26 mouse cellular contexts compared by ENCODE assay signal in genomic region chr19:29402621-29403020, GRCm38 (mm10). TPM values are rescaled to one million over a fixed set of nuclear protein-coding genes. Genes with fewer than 3 reads are reported as not detected.
DNase-seq lines count a peak whose midpoint lies in the region; ATAC-seq and TF ChIP-seq lines count a peak whose summit lies in the region.
"Had no signal": no experiment of that assay in that cellular context is flagged by ENCODE, and none has a peak within 500 bp of the region (broad histone marks: within the 10 kb centered on the region; RNA-seq: fewer than 3 reads in every experiment).

No protein-coding gene starts in this region.

- no peak overlapping the region for H3K4me2 ChIP-seq in forebrain, embryonic 11.5 days (ENCODE audit: low read depth, low read length, severe bottlenecking)
- no peak overlapping the region for H3K4me2 ChIP-seq in forebrain, embryonic 16.5 days (ENCODE audit: low read length)
- no peak overlapping the region for H3K4me2 ChIP-seq in midbrain, embryonic 11.5 days
- no peak overlapping the region for H3K4me2 ChIP-seq in midbrain, postnatal 0 days (ENCODE audit: low read depth, low read length, poor library complexity, severe bottlenecking)

- H3K4me3 ChIP-seq in forebrain, embryonic 11.5 days (ENCODE audit: low read depth, low read length): no peak overlapping the region
- no peak overlapping the region for H3K4me3 ChIP-seq in forebrain, embryonic 16.5 days (replicated peaks; ENCODE audit: low read length)
- peak overlapping the region; percentile 0 for H3K4me3 ChIP-seq in megakaryocyte, embryonic 14.5 days (replicated peaks)
- H3K4me3 ChIP-seq in midbrain, embryonic 11.5 days (ENCODE audit: low read depth, low read length): no peak overlapping the region
- no peak overlapping the region for H3K4me3 ChIP-seq in midbrain, postnatal 0 days (ENCODE audit: low read depth, low read length)

- H3K4me1 ChIP-seq in forebrain, embryonic 11.5 days (replicated peaks; ENCODE audit: control insufficient read depth, insufficient read depth, low read length): no peaks in the 10 kb centered on the region
- H3K4me1 ChIP-seq in forebrain, embryonic 16.5 days (replicated peaks; ENCODE audit: control insufficient read depth, insufficient read depth, low read length): no peaks in the 10 kb centered on the region
- peaks cover 56% of the 10 kb centered on the region for H3K4me1 ChIP-seq in megakaryocyte, embryonic 14.5 days
- H3K4me1 ChIP-seq in midbrain, embryonic 11.5 days (ENCODE audit: control insufficient read depth, insufficient read depth, low read length): no peaks in the 10 kb centered on the region
- H3K4me1 ChIP-seq in midbrain, postnatal 0 days (ENCODE audit: insufficient read depth, low read length): no peaks in the 10 kb centered on the region

- H3K9ac ChIP-seq in forebrain, embryonic 11.5 days (ENCODE audit: low read length): no peak overlapping the region
- no peak overlapping the region for H3K9ac ChIP-seq in forebrain, embryonic 16.5 days (replicated peaks; ENCODE audit: low read depth, low read length)
- no peak overlapping the region for H3K9ac ChIP-seq in midbrain, embryonic 11.5 days (ENCODE audit: low read length)
- H3K9ac ChIP-seq in midbrain, postnatal 0 days (replicated peaks; ENCODE audit: low read length, poor library complexity, severe bottlenecking): no peak overlapping the region

- no peaks in the 10 kb centered on the region for H3K27me3 ChIP-seq in forebrain, embryonic 11.5 days (ENCODE audit: control insufficient read depth, insufficient read depth, low read length)
- no peaks in the 10 kb centered on the region for H3K27me3 ChIP-seq in forebrain, embryonic 16.5 days (replicated peaks; ENCODE audit: control insufficient read depth, insufficient read depth, low read length)
- no peaks in the 10 kb centered on the region for H3K27me3 ChIP-seq in megakaryocyte, embryonic 14.5 days (replicated peaks)
- H3K27me3 ChIP-seq in midbrain, embryonic 11.5 days (ENCODE audit: control insufficient read depth, insufficient read depth, low read length): no peaks in the 10 kb centered on the region
- no peaks in the 10 kb centered on the region for H3K27me3 ChIP-seq in midbrain, postnatal 0 days (ENCODE audit: insufficient read depth, low read length)
- H3K27me3 ChIP-seq: CH12.LX, Patski had no signal

- H3K9me3 ChIP-seq in forebrain, embryonic 11.5 days (ENCODE audit: control insufficient read depth, low read length): no peaks in the 10 kb centered on the region; the same call in 1 of the 2 replicates
- 0 out of 2 replicates have a peak, but pooled peaks cover 3% of the 10 kb centered on the region for H3K9me3 ChIP-seq in forebrain, embryonic 16.5 days (ENCODE audit: control insufficient read depth, low read length)
- H3K9me3 ChIP-seq in megakaryocyte, embryonic 14.5 days: peaks cover 5% of the 10 kb centered on the region; the same call in 1 of the 2 replicates
- H3K9me3 ChIP-seq in midbrain, embryonic 11.5 days (ENCODE audit: control insufficient read depth, low read length): no peaks in the 10 kb centered on the region; the same call in 1 of the 2 replicates
- H3K9me3 ChIP-seq in midbrain, postnatal 0 days (ENCODE audit: low read length): no peaks in the 10 kb centered on the region
- H3K9me3 ChIP-seq: G1E had no signal

- no peak for ATAC-seq in forebrain, embryonic 11.5 days (replicated peaks; ENCODE audit: low FRiP score)
- ATAC-seq in forebrain, embryonic 16.5 days: no peak
- no peak for ATAC-seq in megakaryocyte, adult 5-6 weeks (ENCODE audit: poor library complexity, severe bottlenecking)
- no peak for ATAC-seq in midbrain, embryonic 11.5 days (ENCODE audit: low FRiP score)
- no peak for ATAC-seq in midbrain, postnatal 0 days (ENCODE audit: low FRiP score)
- ATAC-seq: activated CD4-positive, CD25-positive, alpha-beta regulatory T cell, adult 4 months; CD4-positive, CD25-positive, alpha-beta regulatory T cell, adult 4 months; Patski had no signal

- intact Hi-C loops in heart, postnatal 36 days (cut with DNase I): no loop called here

- 94% methylated on average over 4 of the region's 4 CpGs for WGBS in forebrain, embryonic 11.5 days
- WGBS in forebrain, embryonic 16.5 days: 93% methylated on average over 4 of the region's 4 CpGs
- WGBS in midbrain, embryonic 11.5 days: 94% methylated on average over 4 of the region's 4 CpGs
- 95% methylated on average over 4 of the region's 4 CpGs for WGBS in midbrain, postnatal 0 days

- peak; percentile 15 for DNase-seq in forebrain, embryonic 11.5 days (ENCODE audit: low spot score)
- peak; percentile 76 for DNase-seq in heart, adult 11 months
- no peak for DNase-seq in heart, postnatal 36 days
- peak; percentile 68 for DNase-seq in midbrain, embryonic 11.5 days (ENCODE audit: low spot score, missing footprints)
- DNase-seq in midbrain, postnatal 0 days (ENCODE audit: low spot score): no peak
- DNase-seq: adrenal gland, adult 2 months; adrenal gland, adult 8-10 months; adrenal gland, postnatal 10 days; adrenal gland, postnatal 14 days; adrenal gland, postnatal 25 days; adrenal gland, postnatal 36 days; B cell, adult 2 months; cerebellum, adult 11 months; cerebellum, adult 11-12 months had no signal

- no peak for TF ChIP-seq CTCF in midbrain, postnatal 0 days (IDR thresholded peaks at IDR 0.05)

- no peak overlapping the region for H3K27ac ChIP-seq in forebrain, embryonic 11.5 days (ENCODE audit: low read depth, low read length)
- H3K27ac ChIP-seq in forebrain, embryonic 16.5 days (ENCODE audit: low read length): no peak overlapping the region
- no peak overlapping the region for H3K27ac ChIP-seq in midbrain, embryonic 11.5 days (ENCODE audit: low read depth, low read length)
- no peak overlapping the region for H3K27ac ChIP-seq in midbrain, postnatal 0 days (ENCODE audit: low read depth, low read length)

- no peaks in the 10 kb centered on the region for H3K36me3 ChIP-seq in forebrain, embryonic 11.5 days (ENCODE audit: control insufficient read depth, insufficient read depth, low read length)
- H3K36me3 ChIP-seq in forebrain, embryonic 16.5 days (ENCODE audit: control insufficient read depth, insufficient read depth): no peaks in the 10 kb centered on the region
- no peaks in the 10 kb centered on the region for H3K36me3 ChIP-seq in megakaryocyte, embryonic 14.5 days (replicated peaks; ENCODE audit: low read length)
- H3K36me3 ChIP-seq in midbrain, embryonic 11.5 days (ENCODE audit: control insufficient read depth, insufficient read depth, low read length): no peaks in the 10 kb centered on the region
- no peaks in the 10 kb centered on the region for H3K36me3 ChIP-seq in midbrain, postnatal 0 days (ENCODE audit: insufficient read depth, low read length)
- H3K36me3 ChIP-seq: G1E had no signal

RNA-seq across cellular contexts. Expression of gene Pdcd1lg2, which starts 8.1 kb away (rescaled TPM):
- not detected in 2 replicates for polyA plus RNA-seq in forebrain, embryonic 11.5 days (2014; fragmentation: Nextera tagmentation; extraction: Ambion mirVana)
- not detected in 2 replicates for polyA plus RNA-seq in forebrain, embryonic 16.5 days (2015; fragmentation: Nextera tagmentation; extraction: Ambion mirVana)
- total RNA-seq in heart, postnatal 36 days (2021): not detected
- not detected in 2 replicates for polyA plus RNA-seq in megakaryocyte, embryonic 14.5 days (2012; ENCODE audit: insufficient read depth, low replicate concordance)
- total RNA-seq in megakaryocyte, adult 5-6 weeks (2015): 0.75 TPM in 1 of 2 replicates, not detected in the other
- 0.44 and 1.8 TPM in 2 replicates for total RNA-seq in megakaryocyte, adult 5-6 weeks (2017)
- not detected in 2 replicates for polyA plus RNA-seq in midbrain, embryonic 11.5 days (2014; fragmentation: Nextera tagmentation; extraction: Ambion mirVana)
- 0.24 and 0.71 TPM in 2 replicates for total RNA-seq in midbrain, postnatal 0 days (2014; rRNA removed)
- 0.15 TPM in 1 of 2 replicates, not detected in the other for polyA plus RNA-seq in midbrain, postnatal 0 days (2015; fragmentation: Nextera tagmentation; extraction: Ambion mirVana)
- total RNA-seq: adrenal gland, adult 18-20 months; adrenal gland, adult 2 months; adrenal gland, adult 8-10 months; adrenal gland, postnatal 10 days; adrenal gland, postnatal 14 days; adrenal gland, postnatal 25 days; adrenal gland, postnatal 36 days; adrenal gland, postnatal 4 days; ES-E14 had no signal
- polyA plus RNA-seq: adrenal gland, adult 2 months; C2C12 had no signal

RNA-seq across cellular contexts. Expression of gene Cd274, which starts 35.4 kb away (rescaled TPM):
- polyA plus RNA-seq in forebrain, embryonic 11.5 days (2014; fragmentation: Nextera tagmentation; extraction: Ambion mirVana): 0.23 and 0.61 TPM in 2 replicates
- 1.1 and 1.3 TPM in 2 replicates for polyA plus RNA-seq in forebrain, embryonic 16.5 days (2015; fragmentation: Nextera tagmentation; extraction: Ambion mirVana)
- 1 to 10 TPM; 2.3 to 3.3 TPM for total RNA-seq in heart, postnatal 36 days (2021)
- polyA plus RNA-seq in megakaryocyte, embryonic 14.5 days (2012; ENCODE audit: insufficient read depth, low replicate concordance): 1.5 TPM in 1 of 2 replicates, not detected in the other
- total RNA-seq in megakaryocyte, adult 5-6 weeks (2015): 4.1 and 5.6 TPM in 2 replicates
- 2.6 and 2.9 TPM in 2 replicates for total RNA-seq in megakaryocyte, adult 5-6 weeks (2017)
- polyA plus RNA-seq in midbrain, embryonic 11.5 days (2014; fragmentation: Nextera tagmentation; extraction: Ambion mirVana): 0.34 and 0.77 TPM in 2 replicates
- 0.22 and 0.66 TPM in 2 replicates for total RNA-seq in midbrain, postnatal 0 days (2014; rRNA removed)
- polyA plus RNA-seq in midbrain, postnatal 0 days (2015; fragmentation: Nextera tagmentation; extraction: Ambion mirVana): 0.16 and 0.38 TPM in 2 replicates

RNA-seq across cellular contexts. Expression of gene Plgrkt, which starts 35.4 kb away (rescaled TPM):
- 55.7 and 59.5 TPM in 2 replicates for polyA plus RNA-seq in forebrain, embryonic 11.5 days (2014; fragmentation: Nextera tagmentation; extraction: Ambion mirVana)
- polyA plus RNA-seq in forebrain, embryonic 16.5 days (2015; fragmentation: Nextera tagmentation; extraction: Ambion mirVana): 101 and 111 TPM in 2 replicates
- total RNA-seq in heart, postnatal 36 days (2021): 10 to 100 TPM; 26.6 to 27.9 TPM
- 39.0 and 52.8 TPM in 2 replicates for polyA plus RNA-seq in megakaryocyte, embryonic 14.5 days (2012; ENCODE audit: insufficient read depth, low replicate concordance)
- 66.4 and 70.8 TPM in 2 replicates for total RNA-seq in megakaryocyte, adult 5-6 weeks (2015)
- 50.8 and 57.1 TPM in 2 replicates for total RNA-seq in megakaryocyte, adult 5-6 weeks (2017)
- polyA plus RNA-seq in midbrain, embryonic 11.5 days (2014; fragmentation: Nextera tagmentation; extraction: Ambion mirVana): 60.4 and 68.1 TPM in 2 replicates
- total RNA-seq in midbrain, postnatal 0 days (2014; rRNA removed): 25.9 and 26.4 TPM in 2 replicates
- polyA plus RNA-seq in midbrain, postnatal 0 days (2015; fragmentation: Nextera tagmentation; extraction: Ambion mirVana): 61.9 and 63.5 TPM in 2 replicates

Comparison
In these comparisons a context has a peak if more than half of its experiments do, and no peak if none do; other contexts are left out.
1. DNase-seq: peak in forebrain, embryonic 11.5 days (single experiment), heart, adult 11 months (single experiment) and midbrain, embryonic 11.5 days (single experiment); none in heart, postnatal 36 days (0 of 2) and midbrain, postnatal 0 days (single experiment).